Mouse (Mus musculus) hindbrain, embryonic 14.5 days (tissue): ENCODE measurements at regions not wholly inside any gene's neighbourhood (a gene's known extent, or its start where the extent isn't known, plus 50 kb on each side); places are given as distances from the start of the nearest gene placed in this dataset.

Experiments used
- ATAC-seq: fragments of 200-750 bp; cut with Nextera tagmentation; 2 replicates; pipeline ENCODE4 v1.8.0; 2017; ENCODE audit warnings: moderate number of reproducible peaks, mild to moderate bottlenecking, moderate TSS enrichment, moderate library complexity; ENCODE audit not compliant: low FRiP score
- DNase-seq: peaks from one replicate; pipeline ENCODE4 v3.0.0-alpha.2; 2015; ENCODE audit warnings: low spot score
- H3K27ac ChIP-seq: fragments of 300-500 bp; sonication (generic); 2 replicates; pipeline ENCODE4 v1.5.1; 2014; ENCODE audit warnings: mild to moderate bottlenecking, moderate library complexity
- H3K27me3 ChIP-seq: fragments of 300-500 bp; sonication (generic); 2 replicates; pipeline ENCODE4 v1.6.1; 2014; ENCODE audit warnings: mild to moderate bottlenecking, low read length, mixed read lengths; ENCODE audit not compliant: control insufficient read depth, insufficient read depth
- H3K36me3 ChIP-seq: fragments of 300-500 bp; sonication (generic); replicated peaks from 2 replicates; pipeline ENCODE4 v1.6.1; 2014; ENCODE audit not compliant: control insufficient read depth, insufficient read depth
- H3K4me1 ChIP-seq: fragments of 300-500 bp; sonication (generic); replicated peaks from 2 replicates; pipeline ENCODE4 v1.6.1; 2014; ENCODE audit warnings: antibody characterized with exemption, low read length, mixed read lengths; ENCODE audit not compliant: control insufficient read depth, insufficient read depth
- H3K4me2 ChIP-seq: fragments of 300-500 bp; sonication (generic); replicated peaks from 2 replicates; pipeline ENCODE4 v1.6.1; 2014; ENCODE audit warnings: mild to moderate bottlenecking, moderate library complexity
- H3K4me3 ChIP-seq: fragments of 300-500 bp; sonication (generic); replicated peaks from 2 replicates; pipeline ENCODE4 v1.5.1; 2014; ENCODE audit warnings: mild to moderate bottlenecking, low read length
- H3K9ac ChIP-seq: fragments of 300-500 bp; sonication (generic); 2 replicates; pipeline ENCODE4 v1.6.1; 2014
- H3K9me3 ChIP-seq: fragments of 300-500 bp; sonication (generic); 2 replicates; pipeline ENCODE4 v1.6.1; 2016; ENCODE audit warnings: low read length; ENCODE audit not compliant: control insufficient read depth
- WGBS: fragments of 180-500 bp; shearing (Covaris S2); extraction: QIAGEN DNeasy Blood & Tissue Kit; methylation state at CpG from one replicate; pipeline ENCODE4 v1.1.7; 2014; 5-methylcytosine and 5-hydroxymethylcytosine counted together

DNA sequence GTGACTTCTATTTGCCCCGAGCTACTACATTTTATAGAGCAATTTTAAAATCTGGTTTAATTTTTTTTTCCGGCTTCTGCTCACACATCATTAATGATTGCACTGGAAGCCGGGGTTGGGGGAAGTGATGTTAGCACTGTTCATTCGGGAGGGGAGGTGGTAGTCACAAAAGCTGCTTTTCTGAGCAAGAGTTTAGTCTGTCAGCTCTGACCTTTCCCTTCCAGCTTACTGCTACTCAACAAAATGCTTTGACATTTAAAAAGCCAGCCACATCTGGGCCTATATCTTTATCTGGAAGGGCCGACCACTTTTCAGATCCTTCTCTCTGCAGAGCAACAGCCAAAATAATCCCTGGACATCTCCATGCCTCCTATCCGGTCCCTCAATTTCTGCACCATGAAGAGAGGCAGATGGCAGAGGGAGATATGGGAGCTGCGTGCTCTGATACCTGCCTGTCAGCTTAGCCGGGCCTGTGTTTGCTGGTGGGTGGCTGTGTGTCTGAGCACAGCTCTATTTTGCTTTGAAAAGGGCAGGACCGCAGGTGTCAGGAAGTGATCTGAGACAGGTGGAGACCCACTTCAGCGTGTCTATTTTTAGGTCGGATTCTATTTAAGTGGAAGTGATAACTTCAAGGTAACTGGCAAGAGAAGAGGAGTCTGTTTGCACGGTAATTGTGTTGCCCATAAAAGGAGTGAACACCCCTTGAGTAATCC lies 63.1 kb downstream of the Kcnf1 start:
- WGBS = 77% methylated on average over 12 of the region's 12 CpGs
- no peak for DNase-seq
- Histone ChIP-seq H3K36me3 (no peaks in the 10 kb centered on the region), H3K9ac (no peak overlapping the region), H3K4me3 (no peak overlapping the region), H3K4me1 (0 out of 2 replicates have a peak, but pooled peaks cover 3% of the 10 kb centered on the region), H3K4me2 (no peak overlapping the region), H3K27ac (peak overlapping the region; percentile 57; the same call in 1 of the 2 replicates), H3K9me3 (no peaks in the 10 kb centered on the region), H3K27me3 (no peaks in the 10 kb centered on the region)
- ATAC-seq = no peak

DNA sequence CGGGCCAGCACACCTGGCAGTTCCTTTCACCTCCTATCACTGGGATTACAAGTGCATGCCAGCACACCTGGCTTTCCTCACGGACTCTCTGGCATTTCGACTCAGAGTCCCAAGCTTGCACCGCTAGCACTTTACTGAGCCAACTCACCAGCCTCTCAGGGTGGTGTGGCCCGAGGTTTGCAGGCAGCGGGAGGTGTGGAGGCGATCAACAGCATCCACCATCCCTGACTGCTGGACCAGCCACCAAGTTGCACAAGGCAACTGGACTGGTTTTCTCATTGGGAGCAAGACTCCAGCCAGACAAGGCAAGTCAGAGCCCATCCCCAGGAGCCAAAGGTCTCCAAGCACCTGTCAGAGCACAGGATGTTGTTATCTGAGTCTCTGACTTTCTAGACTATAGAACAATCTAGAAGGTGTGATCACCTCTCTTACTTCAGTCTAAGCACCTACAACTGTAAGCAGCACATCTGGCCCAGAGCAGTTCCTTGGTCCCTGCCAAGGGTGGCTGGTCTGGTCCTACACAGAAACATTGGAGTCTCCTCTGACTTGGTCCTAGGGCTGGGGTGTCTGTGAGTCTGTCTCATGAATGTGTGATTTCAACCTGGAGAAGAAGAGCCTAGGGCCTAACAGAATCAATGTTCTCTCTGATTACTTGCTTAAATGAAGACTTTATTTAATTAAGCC lies 63.8 kb downstream of the Kcnf1 start:
- 90% methylated on average over 7 of the region's 7 CpGs for WGBS

DNA sequence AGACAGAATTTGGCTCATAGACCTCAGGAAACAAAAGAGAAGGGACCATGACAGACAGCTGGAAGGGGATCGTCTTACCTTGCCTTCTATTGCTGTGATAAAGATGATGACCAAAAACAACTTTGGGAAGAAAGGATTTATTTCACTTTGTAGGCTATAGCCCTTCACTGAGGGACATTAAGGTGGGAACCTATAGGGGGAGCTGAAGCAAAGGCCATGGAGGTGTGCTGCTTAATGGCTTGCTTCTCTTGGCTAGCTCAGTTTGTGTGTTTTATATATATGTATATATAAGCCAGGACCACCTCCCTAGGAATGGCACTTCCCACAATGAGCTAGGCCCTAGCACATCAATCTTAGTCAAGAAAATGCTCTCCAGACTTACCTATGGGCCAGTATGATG lies 70.5 kb downstream of the Kcnf1 start:
- no peak overlapping the region for H3K4me3 ChIP-seq
- ATAC-seq (no peak), DNase-seq (no peak)
- WGBS = 82% methylated on average over 1 of the region's 1 CpGs
- no peak overlapping the region for H3K4me2 ChIP-seq
- H3K27me3 ChIP-seq = no peaks in the 10 kb centered on the region
- no peaks in the 10 kb centered on the region for H3K36me3 ChIP-seq
- H3K4me1 ChIP-seq = no peaks in the 10 kb centered on the region
- no peak overlapping the region for H3K27ac ChIP-seq
- no peak overlapping the region for H3K9ac ChIP-seq
- H3K9me3 ChIP-seq = no peaks in the 10 kb centered on the region

More for the DNA sequence above, 63.8 kb downstream of the Kcnf1 start:
- H3K4me2 ChIP-seq = no peak overlapping the region
- H3K27me3 ChIP-seq = no peaks in the 10 kb centered on the region
- DNase-seq = no peak
- no peak overlapping the region for H3K9ac ChIP-seq
- ATAC-seq = no peak
- 0 out of 2 replicates have a peak, but pooled peaks cover 3% of the 10 kb centered on the region for H3K4me1 ChIP-seq
- H3K36me3 ChIP-seq = no peaks in the 10 kb centered on the region
- H3K27ac ChIP-seq = no peak overlapping the region
- H3K9me3 ChIP-seq = no peaks in the 10 kb centered on the region
- H3K4me3 ChIP-seq = no peak overlapping the region

DNA sequence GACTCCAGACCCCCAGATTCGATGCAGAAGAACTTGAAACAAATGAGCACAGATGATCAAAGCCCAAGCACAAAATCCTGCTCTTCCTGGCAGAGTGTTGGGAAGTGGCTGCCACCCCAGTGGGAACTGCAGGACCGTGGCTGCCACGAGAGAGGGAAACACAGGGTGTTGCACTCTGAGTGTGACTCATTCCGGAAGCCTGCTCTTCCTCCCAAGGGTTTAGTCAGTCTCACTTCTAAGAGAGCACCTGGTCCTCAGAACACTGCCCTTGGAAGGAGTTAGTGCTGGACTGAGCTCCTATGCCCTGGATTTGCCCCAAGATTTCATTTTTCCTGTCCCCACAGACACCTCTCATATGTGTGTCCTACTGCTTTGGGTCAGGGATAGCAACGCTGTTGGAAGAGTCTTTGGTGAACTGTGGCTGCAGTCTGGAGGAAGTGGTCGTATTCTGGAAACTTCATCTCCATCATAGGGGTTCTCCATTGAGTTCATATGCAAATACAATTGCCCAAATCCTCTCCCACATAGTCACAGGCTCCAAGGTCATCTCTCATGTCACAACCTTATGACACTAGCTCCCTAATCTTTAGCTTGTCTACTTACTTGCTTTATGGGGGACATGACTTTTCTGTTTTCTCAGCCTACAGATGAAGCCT lies 71.5 kb downstream of the Kcnf1 start:
- ATAC-seq (no peak), DNase-seq (no peak)
- no peaks in the 10 kb centered on the region for H3K4me1 ChIP-seq
- no peaks in the 10 kb centered on the region for H3K36me3 ChIP-seq
- H3K27ac ChIP-seq = no peak overlapping the region
- H3K27me3 ChIP-seq = no peaks in the 10 kb centered on the region
- H3K9me3 ChIP-seq = no peaks in the 10 kb centered on the region
- WGBS = 83% methylated on average over 6 of the region's 6 CpGs
- H3K4me3 ChIP-seq = no peak overlapping the region
- H3K4me2 ChIP-seq = no peak overlapping the region
- no peak overlapping the region for H3K9ac ChIP-seq

DNA sequence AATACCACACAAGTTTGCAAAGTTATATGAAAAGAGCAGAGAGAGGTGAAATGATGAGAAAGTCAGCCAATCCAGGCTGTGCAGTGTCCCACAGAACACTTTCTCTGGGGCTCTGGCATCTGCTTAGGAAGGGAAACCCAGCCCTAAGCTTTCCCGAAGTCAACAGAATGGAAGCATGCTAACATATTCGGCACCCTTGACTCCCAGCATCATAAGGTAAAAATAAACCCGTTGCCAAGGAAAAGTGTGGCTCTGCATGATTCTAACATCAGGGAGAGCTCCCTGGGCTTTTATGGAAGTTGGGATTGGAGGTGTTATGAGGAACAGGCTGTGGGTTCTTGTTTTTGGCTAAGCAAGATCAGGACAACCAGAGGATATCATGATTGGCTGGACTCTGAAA lies 74.8 kb downstream of the Kcnf1 start:
- Histone ChIP-seq H3K27me3 (no peaks in the 10 kb centered on the region), H3K4me2 (no peak overlapping the region), H3K9ac (no peak overlapping the region), H3K4me1 (no peaks in the 10 kb centered on the region; the same call in 1 of the 2 replicates), H3K27ac (no peak overlapping the region), H3K9me3 (no peaks in the 10 kb centered on the region), H3K36me3 (no peaks in the 10 kb centered on the region), H3K4me3 (no peak overlapping the region)
- ATAC-seq (no peak), DNase-seq (no peak)
- 93% methylated on average over 3 of the region's 3 CpGs for WGBS

DNA sequence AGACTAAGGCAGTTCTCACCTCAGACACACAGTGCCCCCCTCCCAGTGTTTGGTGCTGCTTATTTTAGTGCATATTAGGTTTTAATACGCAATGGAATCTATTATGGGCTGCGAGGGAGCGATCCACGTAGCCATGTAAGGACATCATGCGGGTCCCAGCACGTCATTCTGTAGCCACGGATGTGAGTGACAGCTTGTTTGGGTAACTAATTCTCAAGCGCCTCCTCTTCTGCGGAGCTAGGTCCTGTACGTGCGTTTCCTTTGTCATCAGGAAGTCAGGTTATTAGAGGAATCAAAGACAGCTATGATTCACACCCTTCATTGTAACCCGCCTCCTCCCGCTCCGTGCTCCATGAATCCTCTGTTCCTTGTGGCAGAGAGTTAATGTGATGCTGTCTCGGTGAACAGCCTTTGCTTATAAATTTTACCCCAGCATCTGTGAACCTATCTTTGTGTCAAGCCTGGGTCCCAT lies 78.9 kb downstream of the Kcnf1 start:
- Histone ChIP-seq H3K9me3 (no peaks in the 10 kb centered on the region), H3K4me1 (no peaks in the 10 kb centered on the region; the same call in 1 of the 2 replicates), H3K27me3 (no peaks in the 10 kb centered on the region), H3K36me3 (no peaks in the 10 kb centered on the region), H3K4me2 (peak overlapping the region; percentile 44), H3K27ac (peak overlapping the region; percentile 63), H3K9ac (peak overlapping the region; percentile 49), H3K4me3 (no peak overlapping the region)
- DNase-seq (peak; percentile 35), ATAC-seq (peak; percentile 69)
- WGBS = 30% methylated on average over 15 of the region's 15 CpGs

DNA sequence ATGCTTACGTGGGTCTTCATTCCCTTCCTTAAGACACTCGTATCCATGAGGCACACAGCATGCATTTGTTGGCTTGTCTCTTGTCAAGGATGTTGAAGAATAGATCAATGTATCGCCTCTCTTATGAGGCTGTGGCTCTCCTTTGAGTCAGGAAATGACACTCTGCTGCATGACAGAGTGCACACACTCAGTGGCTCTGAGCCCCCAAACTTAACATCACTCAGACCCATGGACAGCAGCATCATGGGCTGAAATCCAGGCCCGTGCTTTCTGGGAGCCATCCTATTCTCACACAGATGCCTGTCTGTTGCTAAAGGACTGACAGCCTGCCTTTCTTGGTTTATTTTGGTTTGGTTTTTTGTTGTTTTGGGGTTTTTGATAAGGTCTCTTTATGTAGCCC lies 81.9 kb downstream of the Kcnf1 start:
- Histone ChIP-seq H3K27ac (no peak overlapping the region), H3K9ac (no peak overlapping the region), H3K4me2 (no peak overlapping the region), H3K36me3 (no peaks in the 10 kb centered on the region), H3K27me3 (no peaks in the 10 kb centered on the region), H3K4me3 (no peak overlapping the region), H3K4me1 (no peaks in the 10 kb centered on the region; the same call in 1 of the 2 replicates), H3K9me3 (no peaks in the 10 kb centered on the region)
- 93% methylated on average over 4 of the region's 4 CpGs for WGBS
- DNase-seq (no peak), ATAC-seq (no peak)

DNA sequence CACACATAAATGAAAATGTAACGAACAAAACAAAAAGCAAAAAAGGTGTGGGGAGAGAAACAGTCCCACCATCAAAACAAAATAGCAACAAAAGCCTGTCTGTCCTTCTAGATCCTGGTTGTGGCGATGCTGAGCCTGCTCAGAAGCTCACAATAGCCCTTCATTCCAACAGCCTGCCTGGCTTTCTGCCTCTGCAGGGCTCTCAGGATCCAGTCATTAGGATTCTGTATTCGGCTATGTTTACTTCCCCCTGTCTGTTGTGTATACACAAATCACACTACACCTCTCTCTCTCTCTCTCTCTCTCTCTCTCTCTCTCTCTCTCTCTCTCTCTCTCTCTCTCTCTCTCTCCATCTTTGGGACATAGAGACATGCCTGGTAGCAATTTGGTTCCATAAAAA lies 82.2 kb upstream of the 2410004P03Rik start:
- Histone ChIP-seq H3K9me3 (no peaks in the 10 kb centered on the region), H3K9ac (no peak overlapping the region), H3K4me1 (no peaks in the 10 kb centered on the region; the same call in 1 of the 2 replicates), H3K4me3 (no peak overlapping the region), H3K27ac (no peak overlapping the region), H3K36me3 (no peaks in the 10 kb centered on the region), H3K27me3 (no peaks in the 10 kb centered on the region), H3K4me2 (no peak overlapping the region)
- ATAC-seq (no peak), DNase-seq (no peak)
- WGBS = 47% methylated on average over 3 of the region's 3 CpGs

DNA sequence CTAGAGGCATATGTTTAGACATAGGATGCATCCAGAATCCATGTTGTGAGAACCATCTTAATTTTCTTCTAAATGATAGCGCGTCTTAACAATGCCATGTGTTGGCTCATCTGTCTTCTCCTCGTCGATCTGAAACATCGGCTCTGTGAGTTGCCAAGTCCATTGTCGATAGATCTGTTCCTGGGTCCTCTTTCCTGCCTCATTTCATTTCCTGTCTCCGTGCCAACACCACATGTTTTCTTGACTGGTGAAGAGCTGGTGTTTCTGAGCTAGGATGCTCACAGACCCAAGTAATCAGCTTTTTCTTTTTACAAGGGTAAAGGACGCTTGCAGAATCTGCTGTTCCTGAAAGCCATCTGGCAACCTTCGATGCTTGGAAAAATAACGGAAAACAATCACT lies 79.5 kb upstream of the 2410004P03Rik start:
- no peak for ATAC-seq
- Histone ChIP-seq H3K4me3 (no peak overlapping the region), H3K36me3 (no peaks in the 10 kb centered on the region), H3K27ac (no peak overlapping the region), H3K4me1 (no peaks in the 10 kb centered on the region), H3K9me3 (no peaks in the 10 kb centered on the region), H3K9ac (no peak overlapping the region), H3K4me2 (no peak overlapping the region), H3K27me3 (no peaks in the 10 kb centered on the region)
- 60% methylated on average over 10 of the region's 10 CpGs for WGBS
- peak; percentile 34 for DNase-seq
